Mouse (Mus musculus) lung, adult 2 months (tissue): Measurements from ENCODE around the gene Scube2. TPM values are rescaled to one million over a fixed set of nuclear protein-coding genes. Genes with fewer than 3 reads are reported as not detected.
A peak's percentile ranks its signal among the peaks of the same experiment; 100 is the strongest.

Experiments
- DNase-seq: peaks from one replicate; pipeline ENCODE4 v3.0.0; 2022
- H3K4me1 ChIP-seq: fragments of 200-500 bp; 2 replicates; pipeline ENCODE4 v1.6.1; 2011; ENCODE audit warnings: low read length; ENCODE audit not compliant: control insufficient read depth, insufficient read depth
- H3K4me3 ChIP-seq: fragments of 200-500 bp; replicated peaks from 2 replicates; pipeline ENCODE3; 2011; ENCODE audit warnings: low read depth, mild to moderate bottlenecking, control low read depth, low read length; ENCODE audit errors: extremely low read depth
- CTCF ChIP-seq: fragments of 200-500 bp; IDR thresholded peaks from 2 replicates; pipeline ENCODE4 v1.5.1; 2011; ENCODE audit warnings: mild to moderate bottlenecking, low read length, control low read depth; ENCODE audit not compliant: insufficient read depth
- POLR2A ChIP-seq: fragments of 200-500 bp; IDR thresholded peaks from 2 replicates; pipeline ENCODE4 v1.6.1; 2011; ENCODE audit warnings: low read depth, mild to moderate bottlenecking, control low read depth, low read length, borderline replicate concordance; ENCODE audit errors: extremely low read depth
- WGBS: fragments of 180-500 bp; shearing (Covaris S2); methylation state at CpG from one replicate; pipeline ENCODE4 v1.1.7; 2018; 5-methylcytosine and 5-hydroxymethylcytosine counted together
- polyA plus RNA-seq: library from polyadenylated mRNA; depleted of rRNA; stranded (reverse); fragments of >200 nt; gene quantifications from 2 replicates; pipeline ENCODE4 v1.2.3, GENCODE M21; 2012; rRNA removed

Scube2 gene
- polyA plus RNA-seq, 1 experiment: 21.8 TPM

DNA sequence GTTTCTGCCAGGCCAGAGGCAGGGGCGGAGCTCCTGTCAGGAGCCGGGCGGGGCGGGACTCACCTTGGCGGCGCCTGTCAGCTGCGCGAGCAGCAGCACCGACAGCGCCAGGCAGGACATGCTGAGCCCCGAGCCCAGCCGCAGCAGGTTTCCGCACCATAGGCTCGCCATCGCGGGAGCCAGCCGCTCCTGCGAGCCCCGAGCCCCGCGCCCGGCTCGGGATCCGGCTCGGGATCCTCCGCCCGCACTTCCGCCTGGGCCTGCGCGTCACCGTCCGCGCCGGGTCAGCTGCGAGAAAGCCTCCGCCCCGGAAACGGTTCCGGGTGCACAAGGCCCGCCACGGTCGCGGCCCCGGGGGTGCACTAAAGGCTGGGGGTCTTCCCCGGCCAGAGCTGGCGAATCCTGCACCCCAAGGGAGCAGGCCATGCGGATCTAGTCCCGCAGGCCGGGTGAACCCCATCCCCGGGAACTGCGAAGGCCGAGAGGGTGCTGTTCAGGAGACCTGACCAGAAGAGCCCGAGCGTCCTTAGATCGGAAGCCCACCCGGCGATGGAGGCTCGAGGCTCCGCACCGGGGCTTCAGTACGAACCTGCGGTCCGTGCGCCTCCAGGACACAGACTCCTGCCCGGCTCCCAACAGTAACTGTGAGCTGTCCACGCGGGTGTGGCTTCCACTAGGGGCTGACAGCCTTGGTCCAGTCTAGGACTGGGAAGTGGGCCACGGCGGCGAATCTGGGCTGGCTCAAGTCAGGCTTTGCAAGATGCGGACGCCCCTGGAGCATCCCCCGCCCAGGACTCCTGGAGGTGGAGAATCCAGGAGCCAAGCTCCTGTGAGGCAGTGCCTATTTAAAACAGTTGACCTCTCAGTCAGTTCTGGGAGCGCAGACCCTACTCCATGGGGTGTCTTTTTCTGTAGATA lies 113.2 kb downstream of the Scube2 start, which contains the start of gene Tmem9b:
Tmem9b (minus strand) TSS at position 868 of the 918 bp plus-strand sequence.
- DNase-seq: peak; percentile 88
- TF ChIP-seq CTCF (no peak), POLR2A (peak; percentile 62)
- Histone ChIP-seq H3K4me3 (peak within 1 kb of the TSS; percentile 95), H3K4me1 (peaks cover 7% of the 10 kb centered on the region)
- WGBS: under 1% methylated on average over 74 of the region's 74 CpGs

GRCm38 (mm10) chr7:109751427-109752007 lies 114.0 kb downstream of the Scube2 start:
- WGBS: 3% methylated on average over 13 of the region's 13 CpGs
- no peak for DNase-seq
- TF ChIP-seq POLR2A: no peak
- Histone ChIP-seq H3K4me3 (peak overlapping the region; percentile 95), H3K4me1 (peaks cover 7% of the 10 kb centered on the region)

Other genes with a start within 250 kb of the Scube2 start
- gene St5, start 162.1 kb downstream of the Scube2 start, polyA plus RNA-seq: 89.9 and 123 TPM in 2 replicates
- gene Akip1, start 162.0 kb downstream of the Scube2 start, polyA plus RNA-seq: 16.3 and 18.3 TPM in 2 replicates
- gene BC051019, start 141.8 kb downstream of the Scube2 start, polyA plus RNA-seq: 17.8 and 19.7 TPM in 2 replicates
- 0.38 and 0.62 TPM in 2 replicates for gene Ascl3, start 134.0 kb downstream of the Scube2 start, polyA plus RNA-seq
- 45.4 and 60.4 TPM in 2 replicates for gene Tmem9b, start 112.8 kb downstream of the Scube2 start, polyA plus RNA-seq
- 0.05 and 0.22 TPM in 2 replicates for gene Nrip3, start 83.7 kb downstream of the Scube2 start, polyA plus RNA-seq
- 122 and 134 TPM in 2 replicates for gene Dennd5a, start 94.8 kb upstream of the Scube2 start, polyA plus RNA-seq
- 23.8 and 26.8 TPM in 2 replicates for gene Tmem41b, start 121.2 kb upstream of the Scube2 start, polyA plus RNA-seq
- gene Ipo7, start 152.6 kb upstream of the Scube2 start, polyA plus RNA-seq: 20.9 and 23.6 TPM in 2 replicates
- 12.5 and 15.0 TPM in 2 replicates for gene Zfp143, start 195.5 kb upstream of the Scube2 start, polyA plus RNA-seq